Mouse (Mus musculus): ENCODE measurements around the gene Klf16. TPM values are rescaled to one million over a fixed set of nuclear protein-coding genes. Genes with fewer than 3 reads are reported as not detected.

Klf16 gene
- 9.3 and 10.3 TPM in 2 replicates for polyA plus RNA-seq (2015; fragmentation: Nextera tagmentation; extraction: Ambion mirVana)

- Histone ChIP-seq H3K9me3 (no peaks in the 10 kb centered on the region), H3K4me2 (peak within 1 kb of the TSS; percentile 89), H3K27me3 (replicated peaks) (no peaks in the 10 kb centered on the region), H3K36me3 (0 out of 2 replicates have a peak, but pooled peaks cover 2% of the 10 kb centered on the region), H3K27ac (peak within 1 kb of the TSS; percentile 95), H3K4me1 (peaks cover 35% of the 10 kb centered on the region), H3K9ac (peak within 1 kb of the TSS; percentile 62), H3K4me3 (replicated peaks) (peak within 1 kb of the TSS; percentile 86)
- under 1% methylated on average over 72 of the region's 97 CpGs for WGBS
- peak; percentile 85 for ATAC-seq (ENCODE audit: insufficient read depth, low FRiP score, low read depth)
These were observed at the start of gene Klf16 for GRCm38 (mm10) chr10:80577195-80578130. TSS of gene Klf16 (minus strand) at chr10:80577321.

- Histone ChIP-seq H3K9ac (no peak overlapping the region), H3K27me3 (replicated peaks) (no peaks in the 10 kb centered on the region), H3K9me3 (no peaks in the 10 kb centered on the region), H3K36me3 (no peaks in the 10 kb centered on the region; the same call in 1 of the 2 replicates), H3K4me2 (no peak overlapping the region), H3K4me1 (peaks cover 39% of the 10 kb centered on the region), H3K4me3 (replicated peaks) (no peak overlapping the region), H3K27ac (no peak overlapping the region)
- ATAC-seq (ENCODE audit: insufficient read depth, low FRiP score, low read depth): no peak
- 86% methylated on average over 4 of the region's 4 CpGs for WGBS
These were observed 48.6 kb upstream of the Klf16 start for GRCm38 (mm10) chr10:80625764-80626163.

GRCm38 (mm10) chr10:80623457-80624191 is 46.5 kb upstream of the Klf16 start:
- Histone ChIP-seq H3K4me1 (peaks cover 39% of the 10 kb centered on the region), H3K27me3 (replicated peaks) (no peaks in the 10 kb centered on the region)

GRCm38 (mm10) chr10:80622661-80623456 is 45.7 kb upstream of the Klf16 start, which contains the start of gene Csnk1g2:
TSS of gene Csnk1g2 (plus strand) at chr10:80622838.
- WGBS: under 1% methylated on average over 82 of the region's 85 CpGs
- peak; percentile 15 for ATAC-seq (ENCODE audit: insufficient read depth, low FRiP score, low read depth)
- peaks cover 34% of the 10 kb centered on the region for H3K4me1 ChIP-seq

More at GRCm38 (mm10) chr10:80623457-80624191, 46.5 kb upstream of the Klf16 start:
- Histone ChIP-seq H3K9me3 (no peaks in the 10 kb centered on the region), H3K36me3 (no peaks in the 10 kb centered on the region; the same call in 1 of the 2 replicates), H3K4me2 (peak overlapping the region; percentile 78), H3K9ac (peak overlapping the region; percentile 94), H3K27ac (peak overlapping the region; percentile 89), H3K4me3 (replicated peaks) (peak overlapping the region; percentile 92)
- no peak for ATAC-seq (ENCODE audit: insufficient read depth, low FRiP score, low read depth)
- 10% methylated on average over 15 of the region's 15 CpGs for WGBS

GRCm38 (mm10) chr10:80621940-80622660 is 45.0 kb upstream of the Klf16 start:
- WGBS: under 1% methylated on average over 64 of the region's 64 CpGs
- no peaks in the 10 kb centered on the region for H3K27me3 ChIP-seq (replicated peaks)
- H3K36me3 ChIP-seq: no peaks in the 10 kb centered on the region; the same call in 1 of the 2 replicates

More at GRCm38 (mm10) chr10:80622661-80623456, 45.7 kb upstream of the Klf16 start, which contains the start of gene Csnk1g2:
- no peaks in the 10 kb centered on the region for H3K27me3 ChIP-seq (replicated peaks)
- H3K9ac ChIP-seq: peak within 1 kb of the TSS; percentile 94
- peak within 1 kb of the TSS; percentile 78 for H3K4me2 ChIP-seq
- peak within 1 kb of the TSS; percentile 92 for H3K4me3 ChIP-seq (replicated peaks)
- no peaks in the 10 kb centered on the region; the same call in 1 of the 2 replicates for H3K36me3 ChIP-seq
- H3K9me3 ChIP-seq: no peaks in the 10 kb centered on the region
- peak within 1 kb of the TSS; percentile 98 for H3K27ac ChIP-seq

GRCm38 (mm10) chr10:80621690-80621939 is 44.5 kb upstream of the Klf16 start:
- H3K27me3 ChIP-seq (replicated peaks): no peaks in the 10 kb centered on the region
- peak overlapping the region; percentile 98 for H3K27ac ChIP-seq
- H3K4me3 ChIP-seq (replicated peaks): peak overlapping the region; percentile 92
- H3K4me1 ChIP-seq: peaks cover 25% of the 10 kb centered on the region
- peak overlapping the region; percentile 40; the same call in 1 of the 2 replicates for H3K9ac ChIP-seq
- WGBS: 1% methylated on average over 9 of the region's 9 CpGs
- H3K4me2 ChIP-seq: peak overlapping the region; percentile 74
- no peaks in the 10 kb centered on the region for H3K9me3 ChIP-seq
- H3K36me3 ChIP-seq: no peaks in the 10 kb centered on the region; the same call in 1 of the 2 replicates
- no peak for ATAC-seq (ENCODE audit: insufficient read depth, low FRiP score, low read depth)

More at GRCm38 (mm10) chr10:80621940-80622660, 45.0 kb upstream of the Klf16 start:
- Histone ChIP-seq H3K4me3 (replicated peaks) (peak overlapping the region; percentile 92), H3K9ac (peak overlapping the region; percentile 7; the same call in 1 of the 2 replicates), H3K27ac (peak overlapping the region; percentile 98), H3K4me1 (peaks cover 26% of the 10 kb centered on the region), H3K4me2 (peak overlapping the region; percentile 74), H3K9me3 (no peaks in the 10 kb centered on the region)
- peak; percentile 96 for ATAC-seq (ENCODE audit: insufficient read depth, low FRiP score, low read depth)

GRCm38 (mm10) chr10:80620796-80621689 is 43.9 kb upstream of the Klf16 start:
- peaks cover 25% of the 10 kb centered on the region for H3K4me1 ChIP-seq
- H3K9ac ChIP-seq: peak overlapping the region; percentile 40; the same call in 1 of the 2 replicates
- H3K9me3 ChIP-seq: no peaks in the 10 kb centered on the region
- H3K27ac ChIP-seq: peak overlapping the region; percentile 98
- peaks cover under 1% of the 10 kb centered on the region; the same call in 1 of the 2 replicates for H3K36me3 ChIP-seq
- 53% methylated on average over 16 of the region's 16 CpGs for WGBS
- peak overlapping the region; percentile 74 for H3K4me2 ChIP-seq
- H3K4me3 ChIP-seq (replicated peaks): peak overlapping the region; percentile 92
- H3K27me3 ChIP-seq (replicated peaks): no peaks in the 10 kb centered on the region
- no peak for ATAC-seq (ENCODE audit: insufficient read depth, low FRiP score, low read depth)

- H3K27me3 ChIP-seq (replicated peaks): no peaks in the 10 kb centered on the region
- no peak overlapping the region for H3K4me3 ChIP-seq (replicated peaks)
- no peaks in the 10 kb centered on the region for H3K9me3 ChIP-seq
- no peak overlapping the region for H3K4me2 ChIP-seq
- 81% methylated on average over 9 of the region's 9 CpGs for WGBS
- H3K9ac ChIP-seq: no peak overlapping the region
- H3K4me1 ChIP-seq: peaks cover 22% of the 10 kb centered on the region
- H3K36me3 ChIP-seq: peaks cover 6% of the 10 kb centered on the region
- ATAC-seq (ENCODE audit: insufficient read depth, low FRiP score, low read depth): no peak
- H3K27ac ChIP-seq: no peak overlapping the region
These were observed 43.2 kb upstream of the Klf16 start for GRCm38 (mm10) chr10:80620365-80620764.

- H3K27me3 ChIP-seq (replicated peaks): no peaks in the 10 kb centered on the region
- no peak overlapping the region for H3K4me3 ChIP-seq (replicated peaks)
- no peak overlapping the region for H3K27ac ChIP-seq
- H3K36me3 ChIP-seq: peaks cover 13% of the 10 kb centered on the region
- peaks cover 17% of the 10 kb centered on the region for H3K4me1 ChIP-seq
- H3K9me3 ChIP-seq: no peaks in the 10 kb centered on the region
- H3K4me2 ChIP-seq: no peak overlapping the region
- no peak for ATAC-seq (ENCODE audit: insufficient read depth, low FRiP score, low read depth)
- 38% methylated on average over 8 of the region's 8 CpGs for WGBS
- no peak overlapping the region for H3K9ac ChIP-seq
These were observed 42.5 kb upstream of the Klf16 start for GRCm38 (mm10) chr10:80619465-80620244.
